12 mouse cellular contexts compared by ENCODE assay signal in the genomic region with DNA sequence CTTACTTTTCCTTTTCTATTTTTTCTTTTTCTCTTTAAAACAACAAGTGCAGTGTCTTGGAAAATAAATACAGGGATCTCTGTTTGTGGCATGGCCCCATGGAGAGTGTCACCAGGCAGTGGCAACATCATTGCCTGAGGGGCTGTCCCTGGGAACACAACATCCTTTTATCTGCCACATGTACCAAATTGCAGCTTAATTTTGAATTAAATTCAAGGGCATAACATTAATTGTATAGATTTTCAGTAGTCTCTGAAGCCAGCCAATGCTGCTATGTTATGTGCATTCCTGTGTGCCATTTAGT.
A peak's percentile ranks its signal among the peaks of the same experiment; 100 is the strongest.
DNase-seq lines count a peak whose midpoint lies in the region; ATAC-seq lines count a peak whose summit lies in the region.
"Had no signal": no experiment of that assay in that cellular context is flagged by ENCODE, and none has a peak within 500 bp of the region (broad histone marks: within the 10 kb centered on the region; RNA-seq: fewer than 3 reads in every experiment).

No protein-coding gene starts in this region.

- no peak for DNase-seq in kidney, postnatal 10 days
- DNase-seq in embryonic facial prominence, embryonic 10.5 days (ENCODE audit: low spot score): no peak
- no peak for DNase-seq in frontal cortex, postnatal 25 days (ENCODE audit: low spot score in 2 of 2)
- DNase-seq in spleen, adult 18-20 months: no peak
- DNase-seq: gastrocnemius, postnatal 36 days; kidney, postnatal 36 days; lung, postnatal 4 days; thymus, postnatal 14 days had no signal

- H3K36me3 ChIP-seq in kidney, embryonic 14.5 days (ENCODE audit: control insufficient read depth, insufficient read depth, low read length): no peaks in the 10 kb centered on the region
- H3K36me3 ChIP-seq in embryonic facial prominence, embryonic 10.5 days (replicated peaks): no peaks in the 10 kb centered on the region
- H3K36me3 ChIP-seq in forebrain, embryonic 13.5 days (ENCODE audit: poor library complexity, severe bottlenecking): no peaks in the 10 kb centered on the region
- H3K36me3 ChIP-seq in limb, embryonic 13.5 days: no peaks in the 10 kb centered on the region; the same call in 1 of the 2 replicates

- H3K27me3 ChIP-seq in kidney, embryonic 14.5 days (ENCODE audit: control insufficient read depth, insufficient read depth, low read length): no peaks in the 10 kb centered on the region
- no peaks in the 10 kb centered on the region for H3K27me3 ChIP-seq in embryonic facial prominence, embryonic 10.5 days (replicated peaks; ENCODE audit: low read depth, poor library complexity, severe bottlenecking)
- H3K27me3 ChIP-seq in forebrain, embryonic 13.5 days: no peaks in the 10 kb centered on the region
- H3K27me3 ChIP-seq in limb, embryonic 13.5 days: 0 out of 2 replicates have a peak, but pooled peaks cover 3% of the 10 kb centered on the region

- no peak overlapping the region for H3K27ac ChIP-seq in kidney, embryonic 14.5 days (ENCODE audit: low read depth, low read length)
- H3K27ac ChIP-seq in embryonic facial prominence, embryonic 10.5 days (replicated peaks): no peak overlapping the region
- no peak overlapping the region for H3K27ac ChIP-seq in forebrain, embryonic 13.5 days
- H3K27ac ChIP-seq in limb, embryonic 13.5 days: no peak overlapping the region

- no peak overlapping the region for H3K9ac ChIP-seq in kidney, embryonic 14.5 days (ENCODE audit: low read depth, low read length)
- no peak overlapping the region for H3K9ac ChIP-seq in forebrain, embryonic 13.5 days
- H3K9ac ChIP-seq in limb, embryonic 13.5 days: no peak overlapping the region

- no peak for ATAC-seq in kidney, embryonic 14.5 days (ENCODE audit: low FRiP score, low TSS enrichment)
- ATAC-seq in forebrain, embryonic 13.5 days: no peak
- ATAC-seq in limb, embryonic 13.5 days (ENCODE audit: low FRiP score, low read depth): no peak
- no peak for ATAC-seq in erythroblast, adult 5-6 weeks (replicated peaks; ENCODE audit: low FRiP score, poor library complexity, severe bottlenecking)

- H3K9me3 ChIP-seq in kidney, embryonic 14.5 days (ENCODE audit: control insufficient read depth, low read length): no peaks in the 10 kb centered on the region
- no peaks in the 10 kb centered on the region for H3K9me3 ChIP-seq in embryonic facial prominence, embryonic 10.5 days
- no peaks in the 10 kb centered on the region for H3K9me3 ChIP-seq in forebrain, embryonic 13.5 days (replicated peaks)
- no peaks in the 10 kb centered on the region for H3K9me3 ChIP-seq in limb, embryonic 13.5 days

- H3K4me3 ChIP-seq in kidney, embryonic 14.5 days (ENCODE audit: low read length): peak overlapping the region; percentile 21; the same call in 1 of the 2 replicates
- H3K4me3 ChIP-seq in embryonic facial prominence, embryonic 10.5 days: 0 out of 2 replicates have a peak overlapping the region, but pooled peaks have one; percentile 36
- no peak overlapping the region for H3K4me3 ChIP-seq in forebrain, embryonic 13.5 days
- H3K4me3 ChIP-seq in limb, embryonic 13.5 days: peak overlapping the region; percentile 45

- H3K4me1 ChIP-seq in kidney, embryonic 14.5 days (ENCODE audit: control insufficient read depth, insufficient read depth, low read length): 0 out of 2 replicates have a peak, but pooled peaks cover 13% of the 10 kb centered on the region
- H3K4me1 ChIP-seq in embryonic facial prominence, embryonic 10.5 days: peaks cover 21% of the 10 kb centered on the region
- H3K4me1 ChIP-seq in forebrain, embryonic 13.5 days: peaks cover 25% of the 10 kb centered on the region
- H3K4me1 ChIP-seq in limb, embryonic 13.5 days: peaks cover 20% of the 10 kb centered on the region

- H3K4me2 ChIP-seq in kidney, embryonic 14.5 days (replicated peaks; ENCODE audit: low read depth, low read length): peak overlapping the region; percentile 47
- H3K4me2 ChIP-seq in forebrain, embryonic 13.5 days: peak overlapping the region; percentile 55
- peak overlapping the region; percentile 82 for H3K4me2 ChIP-seq in limb, embryonic 13.5 days (replicated peaks)
